Mouse (Mus musculus) liver, postnatal 0 days (tissue): ENCODE data around the gene Rbm19. TPM values are rescaled to one million over a fixed set of nuclear protein-coding genes. Genes with fewer than 3 reads are reported as not detected.

Experiments used
- ATAC-seq: fragments of 200-750 bp; cut with Nextera tagmentation; 2 replicates; pipeline ENCODE4 v1.8.0; 2017; ENCODE audit warnings: mild to moderate bottlenecking, moderate library complexity
- DNase-seq: peaks from one replicate; pipeline ENCODE4 v3.0.0-alpha.2; 2016
- H3K27ac ChIP-seq: fragments of 300-500 bp; sonication (generic); 2 replicates; pipeline ENCODE4 v1.5.1; 2014; ENCODE audit warnings: antibody characterized with exemption, moderate library complexity, mild to moderate bottlenecking, low read depth
- H3K27me3 ChIP-seq: fragments of 300-500 bp; sonication (generic); 2 replicates; pipeline ENCODE4 v1.6.1; 2014; ENCODE audit warnings: low read length, control low read depth, mixed read lengths; ENCODE audit not compliant: insufficient read depth
- H3K36me3 ChIP-seq: fragments of 300-500 bp; sonication (generic); replicated peaks from 2 replicates; pipeline ENCODE4 v1.6.1; 2014; ENCODE audit warnings: mild to moderate bottlenecking, control low read depth, low read length, moderate library complexity, mixed read lengths; ENCODE audit not compliant: insufficient read depth
- H3K4me1 ChIP-seq: fragments of 300-500 bp; sonication (generic); 2 replicates; pipeline ENCODE4 v1.6.1; 2014; ENCODE audit warnings: antibody characterized with exemption, mild to moderate bottlenecking, control low read depth; ENCODE audit not compliant: insufficient read depth
- H3K4me2 ChIP-seq: fragments of 300-500 bp; sonication (generic); 2 replicates; pipeline ENCODE4 v1.6.1; 2014; ENCODE audit warnings: low read depth, mild to moderate bottlenecking, low read length, moderate library complexity, mixed read lengths
- H3K4me3 ChIP-seq: fragments of 300-500 bp; sonication (generic); 2 replicates; pipeline ENCODE4 v1.5.1; 2014; ENCODE audit warnings: low read depth, low read length
- H3K9ac ChIP-seq: fragments of 300-500 bp; sonication (generic); replicated peaks from 2 replicates; pipeline ENCODE4 v1.6.1; 2014; ENCODE audit warnings: mild to moderate bottlenecking, moderate library complexity
- H3K9me3 ChIP-seq: fragments of 300-500 bp; sonication (generic); 2 replicates; pipeline ENCODE4 v1.6.1; 2016; ENCODE audit warnings: mild to moderate bottlenecking, control low read depth, low read length, mixed read lengths
- CTCF ChIP-seq: sonication (generic); IDR thresholded peaks from 2 replicates; pipeline ENCODE4 v1.5.1; 2016; ENCODE audit warnings: antibody characterized with exemption, low read depth
- EP300 ChIP-seq: IDR thresholded peaks from 2 replicates; pipeline ENCODE4 v1.6.1; 2016; ENCODE audit warnings: antibody characterized with exemption, low read depth, mild to moderate bottlenecking
- WGBS: fragments of 180-500 bp; shearing (Covaris S2); extraction: QIAGEN DNeasy Blood & Tissue Kit; methylation state at CpG from one replicate; pipeline ENCODE4 v1.1.7; 2014; ENCODE audit not compliant: insufficient replicate concordance; 5-methylcytosine and 5-hydroxymethylcytosine counted together
- polyA plus RNA-seq: library from polyadenylated mRNA; unstranded; fragments of >200 nt; fragmentation: Nextera tagmentation; extraction: Ambion mirVana; gene quantifications from 2 replicates; pipeline ENCODE4 v1.2.1, GENCODE M21; 2015

The Rbm19 gene
- polyA plus RNA-seq, 1 experiment from 2014 or later = 6.9 TPM

- no peak overlapping the region for H3K4me2 ChIP-seq
- TF ChIP-seq CTCF = 0 out of 2 replicates have a peak, but pooled peaks have one; percentile 11
- no peak for TF ChIP-seq EP300
- no peaks in the 10 kb centered on the region for H3K27me3 ChIP-seq
- ATAC-seq (no peak), DNase-seq (no peak)
- H3K27ac ChIP-seq = no peak overlapping the region
- no peaks in the 10 kb centered on the region for H3K9me3 ChIP-seq
- H3K4me1 ChIP-seq = peaks cover 8% of the 10 kb centered on the region
- H3K4me3 ChIP-seq = no peak overlapping the region
- no peak overlapping the region for H3K9ac ChIP-seq
- WGBS = 76% methylated on average over 7 of the region's 7 CpGs
- H3K36me3 ChIP-seq = peaks cover 5% of the 10 kb centered on the region; the same call in 1 of the 2 replicates
These were observed 58.1 kb downstream of the Rbm19 start for GRCm38 (mm10) chr5:120174317-120174716.

GRCm38 (mm10) chr5:120175217-120175616 lies 59.0 kb downstream of the Rbm19 start:
- H3K4me1 ChIP-seq = peaks cover 8% of the 10 kb centered on the region
- no peak overlapping the region for H3K9ac ChIP-seq
- no peaks in the 10 kb centered on the region for H3K9me3 ChIP-seq
- H3K36me3 ChIP-seq = peaks cover 5% of the 10 kb centered on the region; the same call in 1 of the 2 replicates
- ATAC-seq (no peak), DNase-seq (no peak)
- no peak overlapping the region for H3K4me2 ChIP-seq
- no peak overlapping the region for H3K4me3 ChIP-seq
- no peaks in the 10 kb centered on the region for H3K27me3 ChIP-seq
- 91% methylated on average over 8 of the region's 8 CpGs for WGBS
- no peak for TF ChIP-seq EP300
- no peak for TF ChIP-seq CTCF
- no peak overlapping the region for H3K27ac ChIP-seq

GRCm38 (mm10) chr5:120176246-120177065 lies 60.2 kb downstream of the Rbm19 start:
- H3K4me2 ChIP-seq = no peak overlapping the region
- no peaks in the 10 kb centered on the region for H3K9me3 ChIP-seq
- H3K36me3 ChIP-seq = peaks cover 5% of the 10 kb centered on the region; the same call in 1 of the 2 replicates
- peaks cover 8% of the 10 kb centered on the region for H3K4me1 ChIP-seq
- no peaks in the 10 kb centered on the region for H3K27me3 ChIP-seq
- H3K4me3 ChIP-seq = no peak overlapping the region
- no peak overlapping the region for H3K9ac ChIP-seq
- DNase-seq (no peak), ATAC-seq (no peak)
- no peak overlapping the region for H3K27ac ChIP-seq
- 82% methylated on average over 13 of the region's 13 CpGs for WGBS
- TF ChIP-seq EP300 (no peak), CTCF (no peak)

- TF ChIP-seq CTCF (no peak), EP300 (no peak)
- peaks cover 8% of the 10 kb centered on the region for H3K4me1 ChIP-seq
- H3K27ac ChIP-seq = no peak overlapping the region
- H3K9ac ChIP-seq = no peak overlapping the region
- ATAC-seq (no peak), DNase-seq (no peak)
- H3K4me3 ChIP-seq = no peak overlapping the region
- H3K36me3 ChIP-seq = peaks cover 5% of the 10 kb centered on the region; the same call in 1 of the 2 replicates
- no peaks in the 10 kb centered on the region for H3K9me3 ChIP-seq
- H3K27me3 ChIP-seq = no peaks in the 10 kb centered on the region
- H3K4me2 ChIP-seq = no peak overlapping the region
- 90% methylated on average over 4 of the region's 4 CpGs for WGBS
These were observed 60.7 kb downstream of the Rbm19 start for GRCm38 (mm10) chr5:120177066-120177340.

GRCm38 (mm10) chr5:120180102-120180501 lies 63.8 kb downstream of the Rbm19 start:
- no peaks in the 10 kb centered on the region for H3K27me3 ChIP-seq
- no peaks in the 10 kb centered on the region for H3K4me1 ChIP-seq
- H3K4me2 ChIP-seq = no peak overlapping the region
- ATAC-seq (no peak), DNase-seq (no peak)
- no peak overlapping the region for H3K27ac ChIP-seq
- H3K36me3 ChIP-seq = peaks cover 5% of the 10 kb centered on the region; the same call in 1 of the 2 replicates
- no peaks in the 10 kb centered on the region for H3K9me3 ChIP-seq
- 91% methylated on average over 11 of the region's 11 CpGs for WGBS
- H3K9ac ChIP-seq = no peak overlapping the region
- no peak overlapping the region for H3K4me3 ChIP-seq
- no peak for TF ChIP-seq EP300
- no peak for TF ChIP-seq CTCF

DNA sequence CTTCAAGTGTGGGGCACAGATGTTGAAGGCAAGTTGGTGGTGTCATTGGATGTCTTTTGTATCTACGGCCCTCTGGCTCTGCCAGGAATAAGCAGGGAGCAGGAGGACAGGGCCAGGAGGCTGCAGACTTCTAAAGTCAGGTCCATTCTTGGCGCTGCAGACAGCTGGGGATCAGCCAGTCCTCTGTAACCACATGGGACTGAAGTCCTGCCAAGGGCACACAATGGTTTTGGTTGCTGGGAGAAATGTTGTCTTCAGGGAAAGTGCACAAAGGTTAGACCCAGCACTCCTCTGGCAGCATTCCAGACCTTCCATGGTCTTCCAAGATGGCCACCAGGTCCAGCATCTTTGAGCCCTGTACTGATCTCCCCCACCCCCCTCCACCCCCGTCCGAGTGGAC lies 65.1 kb downstream of the Rbm19 start:
- DNase-seq = no peak
- Histone ChIP-seq H3K27me3 (no peaks in the 10 kb centered on the region), H3K4me1 (no peaks in the 10 kb centered on the region), H3K9me3 (no peaks in the 10 kb centered on the region), H3K9ac (no peak overlapping the region), H3K36me3 (peaks cover 5% of the 10 kb centered on the region; the same call in 1 of the 2 replicates), H3K27ac (no peak overlapping the region), H3K4me3 (no peak overlapping the region), H3K4me2 (no peak overlapping the region)
- 75% methylated on average over 4 of the region's 4 CpGs for WGBS
- TF ChIP-seq CTCF = no peak
- no peak for ATAC-seq
